Mouse (Mus musculus) heart, embryonic 12.5 days (tissue): ENCODE measurements around the gene Mgat5. TPM values are rescaled to one million over a fixed set of nuclear protein-coding genes. Genes with fewer than 3 reads are reported as not detected.

Experiments
- ATAC-seq: fragments of 200-750 bp; cut with Nextera tagmentation; 2 replicates; pipeline ENCODE4 v1.8.0; 2017; ENCODE audit warnings: moderate TSS enrichment, moderate library complexity; ENCODE audit not compliant: insufficient number of reproducible peaks, low FRiP score
- H3K27ac ChIP-seq: fragments of 300-500 bp; sonication (generic); 2 replicates; pipeline ENCODE4 v1.5.1; 2016; ENCODE audit warnings: mild to moderate bottlenecking, moderate library complexity; ENCODE audit not compliant: poor library complexity, severe bottlenecking
- H3K27me3 ChIP-seq: fragments of 300-500 bp; sonication (generic); replicated peaks from 2 replicates; pipeline ENCODE4 v1.6.1; 2016; ENCODE audit warnings: mild to moderate bottlenecking, moderate library complexity
- H3K36me3 ChIP-seq: fragments of 300-500 bp; sonication (generic); 2 replicates; pipeline ENCODE4 v1.6.1; 2016; ENCODE audit warnings: mild to moderate bottlenecking, moderate library complexity
- H3K4me1 ChIP-seq: fragments of 300-500 bp; sonication (generic); replicated peaks from 2 replicates; pipeline ENCODE4 v1.6.1; 2016; ENCODE audit warnings: mild to moderate bottlenecking
- H3K4me2 ChIP-seq: fragments of 300-500 bp; sonication (generic); 2 replicates; pipeline ENCODE4 v1.6.1; 2016; ENCODE audit warnings: mild to moderate bottlenecking, moderate library complexity
- H3K4me3 ChIP-seq: fragments of 300-500 bp; sonication (generic); 2 replicates; pipeline ENCODE4 v1.5.1; 2016; ENCODE audit warnings: mild to moderate bottlenecking
- H3K9ac ChIP-seq: fragments of 300-500 bp; sonication (generic); 2 replicates; pipeline ENCODE4 v1.6.1; 2016; ENCODE audit warnings: mild to moderate bottlenecking, moderate library complexity
- H3K9me3 ChIP-seq: fragments of 300-500 bp; sonication (generic); replicated peaks from 2 replicates; pipeline ENCODE4 v1.6.1; 2016; ENCODE audit warnings: mild to moderate bottlenecking, moderate library complexity
- WGBS: fragments of 180-500 bp; shearing (Covaris S2); methylation state at CpG from one replicate; pipeline ENCODE4 v1.1.7; 2016; 5-methylcytosine and 5-hydroxymethylcytosine counted together
- polyA plus RNA-seq: library from polyadenylated mRNA; unstranded; fragments of >200 nt; fragmentation: Nextera tagmentation; extraction: Ambion mirVana; gene quantifications from 2 replicates; pipeline ENCODE4 v1.2.1, GENCODE M21; 2016

Gene Mgat5
- polyA plus RNA-seq, 1 experiment from 2014 or later = 4.3 TPM

DNA sequence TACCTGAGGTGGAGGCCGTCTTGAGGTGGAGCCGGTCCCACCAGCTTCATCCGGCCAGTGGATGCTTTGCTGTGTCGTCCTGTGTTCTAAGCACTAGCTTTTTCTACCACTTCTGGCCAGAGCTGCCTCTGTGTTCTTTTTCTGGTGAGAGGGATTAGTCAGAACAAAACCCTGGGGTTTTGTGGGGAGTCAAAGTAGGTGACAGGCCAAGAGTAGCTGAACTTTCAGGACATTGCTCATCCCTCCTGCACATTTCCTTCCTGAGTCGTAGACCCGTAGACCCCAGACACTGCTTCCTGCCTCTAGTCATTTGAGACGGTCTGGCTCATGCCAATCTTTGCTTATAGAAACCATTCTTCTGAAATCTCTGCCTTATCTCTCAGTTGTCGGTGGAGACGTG, 140.1 kb downstream of the Mgat5 start:
- WGBS = 43% methylated on average over 9 of the region's 9 CpGs
- H3K36me3 ChIP-seq = no peaks in the 10 kb centered on the region
- no peak overlapping the region for H3K9ac ChIP-seq
- ATAC-seq = no peak
- H3K4me1 ChIP-seq = peaks cover 66% of the 10 kb centered on the region
- H3K27ac ChIP-seq = no peak overlapping the region
- no peak overlapping the region for H3K4me3 ChIP-seq
- H3K4me2 ChIP-seq = no peak overlapping the region
- H3K9me3 ChIP-seq = no peaks in the 10 kb centered on the region
- H3K27me3 ChIP-seq = no peaks in the 10 kb centered on the region

DNA sequence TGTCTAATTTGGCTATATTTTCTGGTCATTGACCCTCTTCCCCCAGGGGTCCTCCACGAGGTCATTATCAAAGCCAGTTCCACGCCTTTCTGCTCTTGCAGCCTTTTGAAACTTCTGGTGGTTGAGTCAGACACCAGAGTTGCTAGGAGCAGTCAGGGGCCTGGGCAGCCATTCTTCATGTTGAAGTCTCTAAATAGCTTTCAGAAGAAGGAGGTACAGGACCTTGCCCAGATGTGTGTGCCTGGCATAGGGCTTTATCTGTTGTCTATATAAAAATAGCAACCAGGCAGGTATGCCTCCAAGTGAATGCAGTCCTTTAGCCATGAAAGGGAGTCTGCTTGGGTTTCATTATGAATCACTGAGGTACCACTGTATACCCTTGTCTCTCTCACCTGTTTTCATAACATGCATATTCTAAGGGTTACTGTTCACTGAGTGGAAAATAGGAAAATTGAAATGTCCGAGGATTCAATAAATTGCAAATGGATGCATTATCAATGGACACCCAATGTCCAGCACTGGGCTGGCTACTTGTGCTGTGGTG, 141.9 kb downstream of the Mgat5 start:
- H3K9me3 ChIP-seq = no peaks in the 10 kb centered on the region
- H3K9ac ChIP-seq = no peak overlapping the region
- H3K4me3 ChIP-seq = no peak overlapping the region
- H3K27me3 ChIP-seq = no peaks in the 10 kb centered on the region
- ATAC-seq = no peak
- no peak overlapping the region for H3K27ac ChIP-seq
- H3K4me1 ChIP-seq = peaks cover 72% of the 10 kb centered on the region
- no peak overlapping the region for H3K4me2 ChIP-seq
- no peaks in the 10 kb centered on the region for H3K36me3 ChIP-seq
- WGBS = 65% methylated on average over 3 of the region's 3 CpGs

DNA sequence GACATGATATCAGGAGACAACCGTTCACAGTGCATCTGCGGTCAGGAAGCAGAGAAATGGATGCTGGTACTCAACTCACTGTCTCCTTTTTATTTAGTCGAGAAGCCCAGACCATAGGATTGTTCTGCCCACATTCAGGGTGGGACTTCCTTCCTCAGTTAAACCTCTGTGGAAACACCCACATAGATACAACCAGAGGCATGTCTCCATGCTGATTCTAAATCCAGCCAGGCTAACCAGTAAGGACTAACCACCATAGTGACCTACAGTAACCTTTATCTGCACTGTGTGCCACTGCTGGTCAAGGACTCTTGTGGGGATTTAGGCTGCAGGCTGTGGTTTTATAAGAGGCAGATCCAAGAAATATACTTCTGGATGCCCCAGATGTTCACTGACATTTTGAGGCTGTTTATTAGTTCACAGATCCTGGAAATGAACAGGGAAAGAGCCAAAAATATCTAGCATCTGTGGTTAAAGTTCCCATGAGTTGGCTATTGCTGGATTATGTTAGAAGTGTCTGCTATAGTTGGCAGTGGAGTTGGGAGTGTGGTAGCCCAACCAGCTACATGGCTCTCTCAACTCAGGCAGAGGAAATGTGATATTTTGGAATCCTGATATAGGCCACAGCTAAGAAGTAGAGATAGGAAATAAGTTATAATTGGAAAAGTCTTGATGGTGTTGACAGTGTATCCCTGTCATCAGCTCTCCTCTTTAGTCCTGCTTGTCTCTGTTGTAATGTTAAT, 143.2 kb downstream of the Mgat5 start:
- 72% methylated on average over 3 of the region's 3 CpGs for WGBS
- Histone ChIP-seq H3K4me2 (0 out of 2 replicates have a peak overlapping the region, but pooled peaks have one; percentile 25), H3K4me1 (peaks cover 83% of the 10 kb centered on the region), H3K9me3 (no peaks in the 10 kb centered on the region), H3K4me3 (no peak overlapping the region), H3K27ac (peak overlapping the region; percentile 85), H3K36me3 (no peaks in the 10 kb centered on the region), H3K27me3 (no peaks in the 10 kb centered on the region), H3K9ac (no peak overlapping the region)
- peak; percentile 18; the same call in 1 of the 2 replicates for ATAC-seq

DNA sequence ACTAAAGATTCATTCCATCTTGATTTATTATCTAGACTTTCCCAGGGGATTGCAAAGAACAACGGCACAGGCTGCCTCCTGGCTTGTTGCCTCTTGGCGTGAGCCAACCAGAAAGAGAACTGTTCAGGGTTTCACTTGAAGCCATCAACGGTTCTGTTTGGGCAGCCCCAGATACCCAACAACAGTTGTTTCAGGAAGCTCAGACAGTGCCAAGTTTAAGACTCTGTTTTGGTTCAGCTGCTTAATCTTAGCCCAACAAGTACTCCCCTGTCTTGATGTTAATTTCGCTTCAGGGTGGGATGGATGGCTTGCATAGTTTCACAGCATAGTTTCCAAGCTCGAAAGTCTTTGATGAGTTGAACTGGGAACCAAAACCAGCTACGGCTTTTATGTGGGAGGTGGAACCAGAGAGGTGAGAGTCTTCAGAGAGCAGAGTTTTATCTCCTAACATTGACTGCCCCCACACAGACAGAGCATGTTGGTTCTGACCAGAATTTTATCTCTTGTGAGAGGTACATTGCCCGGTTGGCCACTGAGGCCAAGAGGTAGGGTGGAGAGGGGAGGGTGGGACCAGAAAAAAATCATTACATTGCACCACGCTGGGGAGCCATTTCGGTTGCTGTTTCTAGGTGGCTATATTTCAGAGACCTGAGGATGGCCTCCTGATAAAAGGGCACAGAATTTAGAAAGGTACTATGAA, 144.0 kb downstream of the Mgat5 start:
- peak overlapping the region; percentile 25; the same call in 1 of the 2 replicates for H3K4me2 ChIP-seq
- WGBS = 32% methylated on average over 9 of the region's 9 CpGs
- ATAC-seq = peak; percentile 15; the same call in 1 of the 2 replicates

DNA sequence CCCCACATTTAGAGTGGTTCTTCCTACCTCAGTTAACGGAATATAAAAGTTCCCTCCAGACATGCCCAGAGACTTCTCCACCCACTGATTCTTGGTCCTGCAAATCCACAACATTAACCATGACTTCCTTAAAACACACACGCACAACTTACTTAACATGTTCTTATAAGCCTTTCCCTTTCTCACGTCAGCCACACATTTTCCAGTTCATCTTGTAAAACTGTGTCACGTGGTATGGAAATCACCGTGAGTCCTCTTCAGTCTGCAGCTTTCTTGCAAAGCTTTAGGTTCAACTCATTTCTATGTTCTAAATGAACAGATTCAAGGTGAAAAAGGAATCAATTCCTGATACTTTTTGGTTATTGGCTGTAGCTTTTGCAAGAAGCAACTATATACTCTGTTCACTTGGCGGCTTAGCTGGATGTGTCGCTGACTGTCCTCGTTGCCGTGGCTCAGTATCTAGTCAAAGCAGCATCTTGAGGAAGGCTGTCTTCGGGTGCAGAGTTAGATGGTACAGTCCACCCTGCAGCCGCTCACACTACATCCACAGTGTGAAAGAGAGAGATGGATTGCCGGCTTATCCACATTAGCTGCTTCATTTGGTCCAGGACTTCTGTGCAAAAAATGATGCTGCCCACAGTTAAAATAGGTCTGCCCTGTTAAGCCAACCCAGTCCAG, 146.7 kb downstream of the Mgat5 start:
- peaks cover 60% of the 10 kb centered on the region for H3K4me1 ChIP-seq
- H3K36me3 ChIP-seq = no peaks in the 10 kb centered on the region
- 83% methylated on average over 12 of the region's 12 CpGs for WGBS
- H3K9ac ChIP-seq = no peak overlapping the region
- H3K4me3 ChIP-seq = no peak overlapping the region
- no peaks in the 10 kb centered on the region for H3K9me3 ChIP-seq
- no peak overlapping the region for H3K4me2 ChIP-seq
- peak overlapping the region; percentile 51 for H3K27ac ChIP-seq
- no peak for ATAC-seq
- no peaks in the 10 kb centered on the region for H3K27me3 ChIP-seq

More for the DNA sequence above, 144.0 kb downstream of the Mgat5 start:
- Histone ChIP-seq H3K27ac (peak overlapping the region; percentile 85), H3K27me3 (no peaks in the 10 kb centered on the region), H3K9ac (no peak overlapping the region), H3K9me3 (no peaks in the 10 kb centered on the region), H3K4me3 (no peak overlapping the region), H3K4me1 (peaks cover 83% of the 10 kb centered on the region), H3K36me3 (no peaks in the 10 kb centered on the region)

DNA sequence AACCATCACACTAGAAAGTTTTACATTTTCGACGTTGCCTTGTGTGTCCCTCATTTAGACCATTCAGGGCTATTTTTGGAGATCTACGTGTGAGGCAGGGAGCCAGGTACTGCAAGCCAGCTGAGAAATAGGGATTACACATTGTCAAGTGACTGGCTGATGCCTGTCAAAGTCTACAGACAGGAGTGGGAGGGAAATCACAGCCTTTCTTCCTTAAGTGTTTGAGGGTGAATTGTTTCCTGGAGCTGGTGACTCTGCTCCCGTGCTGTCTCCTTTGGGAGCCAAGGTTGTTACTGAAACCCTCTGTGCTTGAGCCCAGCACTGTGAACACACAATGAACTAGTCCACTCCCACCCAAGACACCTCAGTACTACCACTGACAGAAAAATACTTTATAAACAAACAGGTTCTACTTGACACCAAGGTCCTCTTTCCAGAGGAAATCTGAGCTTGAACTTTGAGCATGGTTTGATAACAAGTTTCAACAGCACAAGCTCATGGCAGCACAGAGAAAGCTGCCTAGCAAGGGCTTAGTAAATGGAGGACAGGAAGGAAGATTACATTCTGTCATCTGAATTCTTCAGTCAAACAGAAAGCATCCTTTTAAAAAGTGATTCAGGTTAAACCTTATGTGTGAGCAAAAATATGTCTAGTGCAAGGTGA, 147.4 kb downstream of the Mgat5 start:
- no peaks in the 10 kb centered on the region for H3K27me3 ChIP-seq
- H3K9me3 ChIP-seq = no peaks in the 10 kb centered on the region
- H3K4me2 ChIP-seq = no peak overlapping the region
- no peak overlapping the region for H3K9ac ChIP-seq
- H3K4me1 ChIP-seq = peaks cover 52% of the 10 kb centered on the region
- H3K36me3 ChIP-seq = no peaks in the 10 kb centered on the region
- no peak overlapping the region for H3K4me3 ChIP-seq
- 26% methylated on average over 4 of the region's 4 CpGs for WGBS
- H3K27ac ChIP-seq = peak overlapping the region; percentile 51
- no peak for ATAC-seq

DNA sequence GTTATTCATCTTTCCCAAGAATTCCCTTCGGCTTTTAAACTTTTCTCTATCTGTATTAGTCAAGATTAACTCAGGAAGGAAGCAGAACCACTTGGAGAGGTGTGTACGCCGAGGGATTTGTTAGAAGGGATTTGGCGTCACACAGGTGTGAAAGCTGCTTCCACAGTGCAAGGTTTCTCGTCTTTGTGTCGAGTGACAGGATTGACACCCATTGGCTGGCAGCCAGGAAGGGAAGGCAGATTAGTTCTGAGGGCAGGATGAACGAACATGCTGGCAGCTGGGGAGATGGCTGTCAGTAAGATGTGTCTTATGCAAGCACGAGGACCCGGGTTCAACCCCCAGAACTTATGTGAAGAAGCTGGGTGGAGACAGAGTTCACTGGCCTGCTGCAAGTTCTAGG, 148.6 kb downstream of the Mgat5 start:
- no peak overlapping the region for H3K4me3 ChIP-seq
- no peak for ATAC-seq
- H3K27ac ChIP-seq = no peak overlapping the region; the same call in none of the 2 replicates
- no peak overlapping the region for H3K9ac ChIP-seq
- no peaks in the 10 kb centered on the region for H3K36me3 ChIP-seq
- peaks cover 42% of the 10 kb centered on the region for H3K4me1 ChIP-seq
- 37% methylated on average over 9 of the region's 9 CpGs for WGBS
- no peak overlapping the region for H3K4me2 ChIP-seq
- H3K9me3 ChIP-seq = no peaks in the 10 kb centered on the region
- no peaks in the 10 kb centered on the region for H3K27me3 ChIP-seq

DNA sequence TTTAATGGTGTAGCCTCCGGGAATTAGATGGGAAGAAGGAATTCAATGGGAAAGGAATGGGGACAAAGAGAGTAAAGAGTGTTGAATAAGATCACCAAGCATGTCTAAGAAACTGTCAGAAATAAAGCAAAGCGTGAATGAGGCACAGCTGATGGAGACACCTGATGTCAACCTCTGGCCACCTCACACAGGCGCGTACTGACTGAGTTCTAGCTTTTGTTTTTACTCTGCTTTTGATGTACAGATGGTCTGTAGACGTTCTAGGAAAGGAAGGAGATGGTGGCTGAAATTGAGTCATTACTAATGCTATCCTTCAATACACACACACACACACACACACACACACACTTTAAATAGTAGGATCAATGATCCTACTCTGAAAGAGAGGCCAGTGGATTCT, 149.3 kb downstream of the Mgat5 start:
- Histone ChIP-seq H3K9ac (no peak overlapping the region), H3K4me2 (no peak overlapping the region), H3K9me3 (no peaks in the 10 kb centered on the region), H3K4me1 (peaks cover 35% of the 10 kb centered on the region), H3K27me3 (no peaks in the 10 kb centered on the region), H3K27ac (no peak overlapping the region), H3K4me3 (no peak overlapping the region), H3K36me3 (no peaks in the 10 kb centered on the region)
- WGBS = 86% methylated on average over 5 of the region's 5 CpGs
- ATAC-seq = no peak

DNA sequence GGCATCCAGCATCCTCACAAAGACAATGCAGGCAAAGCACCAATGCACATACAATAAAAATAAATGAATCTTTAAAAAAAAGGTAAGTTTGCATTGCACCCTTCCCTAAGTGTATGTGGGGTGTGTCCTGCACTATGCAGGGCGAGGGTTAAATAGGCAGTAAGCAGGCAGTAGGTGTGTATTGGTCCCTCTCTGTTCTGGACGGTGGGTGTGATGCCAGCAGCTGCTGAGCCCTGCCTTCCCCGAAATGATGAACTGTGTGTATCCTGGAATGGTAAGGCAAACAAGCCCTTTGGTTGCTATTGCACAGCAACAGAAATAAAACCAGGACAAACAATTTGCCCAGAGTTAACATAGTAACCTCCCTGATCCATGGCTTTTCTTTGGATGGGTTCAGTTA, 150.2 kb downstream of the Mgat5 start:
- no peaks in the 10 kb centered on the region for H3K36me3 ChIP-seq
- 85% methylated on average over 3 of the region's 3 CpGs for WGBS

DNA sequence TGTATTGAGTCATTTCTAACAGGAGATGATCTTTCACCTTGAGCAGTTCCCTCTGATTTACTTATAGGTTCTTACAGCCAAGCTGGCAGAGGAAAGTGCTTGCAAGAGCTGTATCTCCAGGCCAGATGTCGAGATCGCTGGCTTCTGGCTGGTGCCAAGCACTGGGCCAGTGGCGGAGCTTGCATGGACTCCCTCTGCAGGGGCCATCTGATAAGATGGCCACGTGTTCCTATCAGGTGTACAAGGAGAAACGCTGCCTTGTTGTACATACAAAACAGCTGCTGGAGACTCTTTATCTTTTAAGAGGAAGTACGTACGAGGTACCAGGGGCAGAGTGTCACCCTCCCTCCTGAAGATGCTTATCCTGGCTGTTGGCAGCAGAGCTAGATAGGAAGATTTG, 158.8 kb downstream of the Mgat5 start:
- Histone ChIP-seq H3K4me2 (no peak overlapping the region), H3K27ac (no peak overlapping the region)

More for the DNA sequence above, 150.2 kb downstream of the Mgat5 start:
- H3K27ac ChIP-seq = no peak overlapping the region
- H3K4me3 ChIP-seq = no peak overlapping the region
- H3K4me1 ChIP-seq = peaks cover 32% of the 10 kb centered on the region
- H3K27me3 ChIP-seq = no peaks in the 10 kb centered on the region
- no peak overlapping the region for H3K4me2 ChIP-seq
- ATAC-seq = no peak
- H3K9ac ChIP-seq = no peak overlapping the region
- H3K9me3 ChIP-seq = no peaks in the 10 kb centered on the region

More for the DNA sequence above, 158.8 kb downstream of the Mgat5 start:
- Histone ChIP-seq H3K4me3 (no peak overlapping the region), H3K36me3 (peaks cover 24% of the 10 kb centered on the region), H3K9me3 (0 out of 2 replicates have a peak, but pooled peaks cover 5% of the 10 kb centered on the region), H3K27me3 (no peaks in the 10 kb centered on the region), H3K9ac (no peak overlapping the region), H3K4me1 (peaks cover 6% of the 10 kb centered on the region)
- WGBS = 46% methylated on average over 7 of the region's 7 CpGs
- ATAC-seq = no peak
